Mouse (Mus musculus) retina, adult 2 months (tissue): ENCODE results near the gene Il10rb.

ENCODE experiments used
- DNase-seq: peaks from one replicate; pipeline ENCODE4 v3.0.0-alpha.2; 2012; ENCODE audit warnings: low read depth, low spot score

The Il10rb gene

DNA sequence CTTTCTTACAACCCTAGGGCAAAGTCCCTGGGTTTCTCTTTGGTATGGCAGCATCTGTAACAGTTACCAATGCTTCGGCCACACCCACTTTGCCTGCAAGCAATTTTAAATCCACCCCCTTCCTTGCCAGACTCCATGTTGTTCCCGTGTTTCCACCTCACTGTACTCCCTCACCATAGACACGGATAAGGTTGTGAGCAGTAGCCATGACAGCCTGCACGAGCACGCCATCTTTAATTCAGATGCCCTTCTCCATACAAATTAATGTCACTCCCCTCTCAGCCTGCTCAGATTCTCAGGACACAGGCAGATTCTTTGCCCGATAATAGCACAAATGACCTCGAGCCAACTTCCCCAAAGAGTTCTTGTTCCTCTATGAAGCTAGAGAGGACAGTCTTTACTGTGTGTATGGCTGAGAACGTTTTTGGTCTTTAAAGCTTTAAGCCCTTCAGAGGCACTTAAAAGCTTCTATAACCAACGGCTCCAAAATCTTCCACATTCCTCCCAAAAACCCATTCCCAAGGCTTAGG lies 23.6 kb upstream of the Il10rb start:
- DNase-seq, result no peak

DNA sequence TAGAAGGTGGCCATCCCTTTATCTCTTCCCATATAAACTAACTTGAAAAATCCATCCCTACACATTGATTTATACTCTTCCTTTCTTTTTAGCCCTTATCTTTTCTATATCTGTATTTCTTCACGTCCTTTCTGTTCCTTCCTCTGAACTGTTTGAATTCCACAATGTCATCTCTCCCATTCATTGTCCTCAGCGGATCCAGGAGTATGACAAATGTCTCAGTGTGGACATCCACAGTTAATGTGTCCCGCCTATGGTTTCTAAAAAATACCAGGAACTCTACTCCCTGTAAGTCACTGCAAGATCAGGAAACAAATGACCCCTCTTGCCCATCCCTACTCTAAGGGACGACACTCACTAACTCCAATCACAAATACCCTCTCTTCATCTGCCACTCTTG lies 21.7 kb upstream of the Il10rb start:
- DNase-seq, result no peak

DNA sequence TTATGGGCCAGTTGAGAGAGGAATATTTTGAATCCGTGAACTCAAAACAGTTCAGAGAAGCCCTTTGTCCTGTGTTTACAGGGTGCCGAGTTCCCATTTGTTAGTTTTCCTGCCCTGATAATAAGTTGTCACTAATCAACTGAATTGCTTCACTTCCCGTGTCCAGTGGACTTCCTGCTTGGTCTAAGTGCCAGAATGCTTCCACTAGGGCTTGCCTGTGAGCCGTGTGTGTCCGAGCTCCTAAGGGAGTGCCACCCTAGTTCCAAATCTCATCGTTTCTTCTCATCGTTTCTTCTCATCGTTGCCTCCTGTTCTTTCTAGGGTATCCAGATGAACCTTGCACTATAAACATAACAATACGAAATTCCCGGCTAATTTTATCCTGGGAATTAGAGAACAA lies 20.3 kb upstream of the Il10rb start:
- no peak for DNase-seq

DNA sequence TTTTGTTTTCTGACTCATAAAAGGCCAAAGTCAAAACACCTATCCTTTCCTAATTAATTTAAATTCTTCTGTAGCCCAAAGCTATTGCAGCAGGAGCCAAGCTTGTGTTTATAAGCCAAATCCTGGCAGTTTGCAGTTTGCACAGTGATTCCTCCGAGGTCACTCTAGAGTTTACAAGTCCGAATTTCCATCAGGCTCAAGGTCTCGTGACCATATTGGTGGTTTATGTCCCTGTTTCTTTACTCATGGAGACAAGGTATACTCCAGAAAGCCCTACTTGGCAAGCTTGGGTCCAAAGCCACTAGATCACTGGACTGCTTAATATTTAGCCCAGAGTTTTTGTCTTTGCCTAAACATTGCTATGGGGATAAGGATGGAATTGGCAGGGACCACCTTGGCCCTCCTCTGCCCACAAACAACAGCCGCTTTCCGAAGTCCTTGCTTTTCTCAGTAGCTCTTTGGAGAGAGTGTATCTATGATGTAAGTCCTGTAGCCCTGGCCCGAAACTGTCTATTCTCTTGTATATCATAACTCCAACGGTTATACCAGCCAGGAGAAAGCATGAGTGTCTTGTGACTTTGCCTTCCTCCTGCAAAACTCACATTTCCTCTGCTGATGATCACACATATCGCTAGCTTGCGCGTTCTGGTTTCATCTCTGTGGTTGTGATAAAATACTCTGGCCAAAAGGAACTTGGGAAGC lies 19.4 kb upstream of the Il10rb start:
- no peak for DNase-seq

DNA sequence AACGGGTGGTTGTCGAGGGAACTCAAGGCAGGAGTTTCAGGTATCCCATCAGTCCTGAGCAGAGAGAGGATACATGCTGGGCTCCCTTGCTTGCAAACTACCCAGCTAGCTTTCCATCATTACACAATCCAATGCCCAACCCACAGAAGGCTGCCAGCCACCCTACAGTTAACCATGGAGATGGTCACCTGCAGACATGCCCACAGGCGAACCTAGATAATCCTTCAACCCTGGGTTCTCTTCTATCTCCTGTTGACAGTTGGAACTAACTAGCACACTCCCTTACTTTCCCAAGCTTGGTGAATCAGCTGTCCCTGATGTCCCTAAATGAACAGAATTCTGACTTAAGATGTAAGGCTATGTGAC lies 18.9 kb upstream of the Il10rb start:
- DNase-seq, result no peak

DNA sequence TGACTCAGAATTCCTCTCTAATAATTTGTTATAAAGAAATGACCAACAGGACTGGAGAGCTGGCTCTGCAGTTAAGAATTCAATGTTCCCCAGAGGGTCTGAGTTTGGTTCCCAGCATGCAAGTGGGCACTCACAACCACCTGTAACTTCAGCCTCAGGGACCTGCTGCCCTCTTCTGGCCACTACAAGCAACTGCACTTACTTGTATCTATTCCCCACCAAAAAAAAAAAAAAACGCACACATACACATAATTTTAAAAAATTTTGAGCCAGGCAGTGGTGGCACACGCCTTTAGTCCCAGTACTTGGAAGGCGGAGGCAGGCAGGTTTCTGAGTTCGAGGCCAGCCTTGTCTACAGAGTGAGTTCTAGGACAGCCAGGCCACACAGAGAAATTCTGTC lies 15.9 kb upstream of the Il10rb start:
- no peak for DNase-seq

DNA sequence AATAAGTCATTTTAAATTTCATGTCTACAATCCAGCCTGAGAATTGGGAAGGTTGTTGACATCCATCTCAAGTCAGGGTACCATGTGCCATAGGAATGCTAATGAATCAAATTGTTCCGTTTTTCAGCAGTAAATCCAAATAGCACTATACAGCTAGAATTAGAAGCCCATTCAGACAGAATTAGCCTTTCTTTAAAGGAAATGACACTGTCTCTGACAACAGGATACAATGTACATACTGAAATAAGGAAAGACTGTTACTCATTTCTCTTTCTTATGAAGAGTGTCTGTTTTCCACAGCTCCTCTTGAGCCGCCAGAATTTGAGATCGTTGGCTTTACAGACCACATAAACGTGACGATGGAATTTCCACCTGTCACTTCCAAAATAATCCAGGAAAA lies 14.5 kb upstream of the Il10rb start, which contains the start of gene Gm21970:
TSS of gene Gm21970 (plus strand) at position 301 of the 400 bp plus-strand sequence.
- no peak for DNase-seq

DNA sequence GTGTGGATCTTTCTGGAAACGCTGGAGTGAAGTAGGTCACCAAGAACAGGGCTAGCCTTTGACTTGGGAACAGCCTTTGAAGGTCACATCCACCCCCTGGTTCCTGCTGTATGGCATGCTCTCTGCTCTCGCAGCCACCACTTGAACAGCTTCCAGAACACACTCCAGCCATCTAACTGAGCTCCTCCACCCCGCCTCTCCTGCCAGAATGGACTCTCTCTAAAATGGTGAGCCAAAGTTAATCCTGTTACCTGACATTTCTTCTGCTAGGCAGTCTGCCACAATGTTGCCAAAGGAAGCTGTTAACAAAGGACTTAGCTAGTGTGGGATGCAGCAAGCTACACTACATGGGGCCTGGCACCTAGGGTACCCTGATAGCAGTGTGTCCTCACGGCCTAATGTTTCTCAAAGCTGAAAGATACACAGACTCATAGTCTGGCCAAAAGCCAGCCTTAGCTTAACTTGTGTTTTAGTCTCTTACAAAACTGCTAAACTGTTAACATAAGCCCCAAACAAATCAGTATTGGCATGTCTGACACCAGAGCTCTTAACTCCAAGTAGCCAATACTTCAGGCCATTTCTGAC lies 11.0 kb upstream of the Il10rb start:
- no peak for DNase-seq

DNA sequence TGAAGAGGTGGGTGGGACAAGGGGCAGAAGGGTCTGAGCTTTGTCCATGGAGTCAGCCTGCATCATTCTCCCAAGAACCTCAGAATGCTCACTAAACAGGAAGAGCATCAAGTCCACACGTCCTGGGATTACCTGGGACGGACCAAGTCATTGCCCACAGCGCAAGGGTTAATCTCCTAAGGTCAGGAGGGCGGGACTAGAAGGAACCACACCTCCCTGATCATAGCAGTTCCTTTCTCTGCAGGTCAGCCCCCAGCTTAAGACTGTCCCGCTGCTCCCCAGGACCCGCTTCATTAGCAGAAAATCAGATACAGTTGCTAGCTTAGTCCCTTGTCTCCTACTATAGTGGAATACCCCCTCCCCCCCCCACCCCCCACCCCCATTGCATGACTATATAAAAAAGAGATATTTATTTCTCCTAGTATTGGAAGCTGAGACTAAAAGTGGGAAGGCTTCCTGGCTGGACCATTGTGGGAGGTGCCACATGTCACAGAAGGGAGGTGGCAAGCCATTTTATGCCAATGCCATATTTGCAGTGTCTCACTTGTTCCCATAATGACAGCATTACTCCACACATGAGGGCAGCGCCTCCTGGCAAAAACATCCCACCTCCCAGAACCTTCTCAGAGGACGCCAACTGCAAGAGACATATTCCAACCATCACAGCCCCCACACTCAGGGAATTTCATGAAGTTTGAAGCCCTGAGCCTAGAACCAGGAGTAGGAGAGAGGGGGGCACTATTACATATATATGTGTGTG lies 10.2 kb upstream of the Il10rb start:
- DNase-seq, result no peak

DNA sequence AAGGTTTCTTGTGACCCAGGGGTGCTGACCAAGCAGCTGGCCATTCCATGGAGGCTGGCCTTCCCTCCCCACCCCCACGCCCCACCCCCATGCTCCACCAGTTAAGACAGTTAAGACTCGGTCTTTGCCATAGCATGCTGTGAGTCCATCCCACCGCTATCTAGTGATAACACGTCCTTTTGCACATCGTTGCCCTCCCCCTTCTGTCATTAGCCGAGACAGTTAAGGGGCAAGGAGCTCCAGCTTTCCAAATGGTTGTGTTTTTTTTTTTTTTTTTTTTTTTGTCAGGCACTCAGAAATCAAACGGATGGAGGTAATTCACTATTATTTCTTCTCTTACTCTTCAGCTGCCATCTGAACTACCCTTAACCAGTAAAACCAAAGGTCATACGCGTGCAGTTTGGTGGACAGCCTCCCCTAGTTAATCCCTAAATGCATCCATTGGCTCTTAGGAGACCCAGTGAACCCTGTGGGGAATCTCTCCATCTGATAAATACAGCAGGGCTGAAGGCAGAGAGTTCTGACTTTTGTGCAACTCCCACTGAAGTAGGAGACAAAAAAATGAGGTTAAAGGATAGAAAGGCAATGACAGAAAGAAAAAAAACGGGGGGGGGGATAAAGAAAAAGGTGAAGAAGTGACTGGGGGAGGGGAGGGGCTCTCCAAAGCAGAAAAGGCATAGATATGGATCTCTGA lies 9.0 kb upstream of the Il10rb start:
- DNase-seq, result no peak

DNA sequence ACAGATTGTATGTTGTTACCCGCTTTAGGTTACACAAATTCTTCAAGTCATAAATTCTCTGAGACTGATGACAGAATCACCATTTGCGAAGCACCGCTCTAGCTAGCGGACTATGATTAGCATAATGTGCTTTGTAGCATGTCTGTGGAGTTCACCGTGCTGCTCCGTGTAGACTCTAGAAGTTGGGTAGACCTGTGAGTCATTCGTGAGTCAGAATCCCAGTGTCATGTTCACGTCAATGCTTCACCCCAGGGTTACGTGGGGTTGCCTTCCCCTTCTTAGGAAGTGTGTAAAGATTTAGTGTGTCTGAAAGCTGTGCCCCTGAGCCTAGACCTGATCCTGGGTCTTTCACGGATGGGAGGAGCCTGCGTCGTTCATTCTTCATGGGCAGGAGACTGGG lies 7.9 kb upstream of the Il10rb start:
- no peak for DNase-seq

DNA sequence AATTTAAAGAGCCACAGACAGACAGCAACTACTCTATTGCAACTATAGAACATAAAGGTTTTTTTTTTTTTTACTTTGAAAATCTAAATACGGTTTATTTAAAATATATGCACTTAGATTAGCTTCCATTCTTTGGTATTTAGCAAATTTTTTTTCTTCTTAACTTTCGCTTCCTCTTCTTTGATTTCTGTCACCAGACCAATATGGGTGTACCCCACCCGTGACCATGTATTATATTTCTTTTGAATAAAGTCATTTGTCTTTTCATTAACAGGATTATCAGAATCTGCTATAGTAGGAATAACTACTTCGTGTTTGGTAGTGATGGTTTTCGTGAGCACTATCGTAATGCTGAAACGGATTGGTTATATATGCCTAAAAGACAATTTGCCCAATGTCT lies 7.0 kb upstream of the Il10rb start:
- DNase-seq, result no peak

DNA sequence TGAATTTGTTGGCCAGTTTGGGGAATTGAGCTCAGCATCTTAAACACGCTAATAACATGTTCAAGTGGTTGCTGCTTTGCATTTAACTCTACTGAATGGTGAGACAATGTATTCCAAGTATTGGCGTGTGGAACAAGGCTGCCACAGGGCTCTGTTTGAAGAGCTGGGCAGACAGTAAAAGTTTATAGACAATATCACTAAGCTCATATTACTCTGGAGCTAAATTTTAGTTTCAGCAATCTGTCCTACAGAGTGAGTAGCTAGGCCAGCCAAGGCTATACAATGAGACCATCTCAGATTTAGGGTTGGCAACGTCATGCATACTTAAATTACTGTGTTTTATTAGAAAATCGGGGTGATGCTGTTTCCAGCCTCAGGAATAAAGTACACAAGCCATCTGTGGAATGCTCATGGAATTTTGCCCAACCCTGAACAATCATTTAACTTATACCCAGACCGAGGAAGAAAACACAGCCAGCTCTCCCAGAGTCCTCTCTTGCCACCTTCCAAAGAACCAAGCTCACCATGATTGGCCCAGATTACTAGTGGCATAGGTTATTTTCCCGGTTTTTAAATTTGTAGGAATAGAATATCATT lies 4.3 kb upstream of the Il10rb start:
- DNase-seq, result no peak

DNA sequence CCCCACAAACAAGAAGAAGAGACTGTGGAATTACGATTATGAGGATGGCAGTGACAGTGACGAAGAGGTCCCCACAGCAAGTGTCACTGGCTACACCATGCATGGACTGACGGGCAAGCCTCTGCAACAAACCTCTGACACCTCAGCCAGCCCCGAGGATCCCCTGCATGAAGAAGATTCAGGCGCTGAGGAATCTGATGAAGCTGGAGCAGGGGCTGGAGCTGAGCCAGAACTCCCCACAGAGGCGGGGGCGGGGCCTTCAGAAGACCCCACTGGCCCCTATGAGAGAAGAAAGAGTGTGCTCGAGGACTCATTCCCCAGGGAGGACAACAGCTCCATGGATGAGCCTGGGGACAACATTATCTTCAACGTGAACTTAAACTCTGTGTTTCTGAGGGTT lies 2.2 kb upstream of the Il10rb start:
- no peak for DNase-seq

DNA sequence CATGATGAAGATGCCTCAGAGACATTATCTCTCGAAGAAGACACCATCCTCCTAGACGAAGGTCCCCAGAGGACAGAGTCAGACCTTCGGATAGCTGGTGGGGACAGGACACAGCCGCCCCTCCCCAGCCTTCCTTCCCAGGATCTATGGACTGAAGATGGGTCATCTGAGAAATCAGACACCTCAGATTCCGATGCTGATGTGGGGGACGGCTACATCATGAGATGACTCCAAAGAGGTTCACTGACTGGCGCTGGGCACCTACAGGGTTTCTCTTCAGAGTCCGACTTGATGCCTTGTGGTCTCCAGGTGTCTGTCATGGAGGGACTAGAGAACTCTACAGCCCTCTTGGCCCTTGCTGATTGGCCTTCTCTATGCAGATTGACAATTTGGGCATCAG lies 1.8 kb upstream of the Il10rb start:
- DNase-seq, result no peak

DNA sequence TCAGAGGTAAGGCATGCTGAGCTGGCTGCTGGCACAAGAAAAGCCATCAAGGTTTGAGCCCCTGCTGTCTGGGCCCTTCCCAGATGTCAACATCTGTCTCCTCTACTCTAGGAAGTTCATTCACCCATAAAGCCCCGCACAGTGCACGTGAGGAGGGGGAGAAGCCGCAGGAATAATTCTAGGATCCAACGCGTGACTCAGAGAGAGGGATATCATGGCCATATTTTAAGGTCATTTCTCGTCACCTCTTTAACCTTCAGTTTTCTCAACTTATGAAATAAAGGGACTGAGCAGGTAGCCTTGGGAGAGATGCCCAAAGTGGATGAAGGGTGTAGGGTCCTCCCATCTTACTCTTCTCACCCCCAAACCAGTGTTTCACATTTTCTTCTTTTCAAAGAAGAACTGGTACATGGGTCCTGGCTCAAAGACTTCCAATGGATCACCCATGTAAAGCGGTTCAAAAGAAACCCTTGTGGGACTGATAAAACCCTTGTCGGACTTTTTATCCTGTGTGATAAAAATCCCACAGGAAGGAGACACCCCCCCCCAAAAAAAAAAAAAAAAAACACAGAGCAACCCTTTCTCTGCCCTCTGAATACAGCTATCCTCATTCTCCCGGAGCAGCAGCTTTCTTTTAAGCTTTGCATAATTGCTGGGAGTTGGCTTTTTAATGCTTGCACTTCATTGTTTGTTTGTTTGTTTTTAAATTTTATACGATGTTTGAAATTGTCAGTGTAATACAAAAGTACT lies 961 bp upstream of the Il10rb start:
- DNase-seq, result no peak

DNA sequence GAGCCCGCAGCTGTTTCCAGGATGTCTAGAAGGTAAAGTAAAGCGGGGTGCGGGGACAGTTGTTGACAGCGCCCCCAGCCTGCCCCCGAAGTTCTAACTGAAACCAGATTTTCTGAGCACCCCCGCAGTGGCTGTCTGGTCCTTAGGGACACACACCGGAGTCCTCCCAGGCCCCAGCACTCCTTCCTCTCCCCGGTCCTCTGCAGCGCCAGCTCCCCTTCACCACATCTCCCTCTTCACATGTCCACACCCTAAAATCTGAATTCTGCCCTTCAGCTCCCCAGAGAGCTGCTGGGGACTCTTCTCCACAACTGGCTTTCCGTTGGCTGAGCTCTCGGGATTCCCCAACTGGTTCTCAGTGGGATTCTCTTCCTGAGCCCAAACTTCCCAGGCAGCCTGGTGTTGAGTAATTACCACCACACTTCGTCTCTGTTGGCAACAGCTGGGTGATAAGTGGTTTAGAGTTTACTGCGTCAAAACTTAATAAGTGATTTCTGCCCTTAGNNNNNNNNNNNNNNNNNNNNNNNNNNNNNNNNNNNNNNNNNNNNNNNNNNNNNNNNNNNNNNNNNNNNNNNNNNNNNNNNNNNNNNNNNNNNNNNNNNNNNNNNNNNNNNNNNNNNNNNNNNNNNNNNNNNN lies 739 bp downstream of the Il10rb start:
- no peak for DNase-seq

DNA sequence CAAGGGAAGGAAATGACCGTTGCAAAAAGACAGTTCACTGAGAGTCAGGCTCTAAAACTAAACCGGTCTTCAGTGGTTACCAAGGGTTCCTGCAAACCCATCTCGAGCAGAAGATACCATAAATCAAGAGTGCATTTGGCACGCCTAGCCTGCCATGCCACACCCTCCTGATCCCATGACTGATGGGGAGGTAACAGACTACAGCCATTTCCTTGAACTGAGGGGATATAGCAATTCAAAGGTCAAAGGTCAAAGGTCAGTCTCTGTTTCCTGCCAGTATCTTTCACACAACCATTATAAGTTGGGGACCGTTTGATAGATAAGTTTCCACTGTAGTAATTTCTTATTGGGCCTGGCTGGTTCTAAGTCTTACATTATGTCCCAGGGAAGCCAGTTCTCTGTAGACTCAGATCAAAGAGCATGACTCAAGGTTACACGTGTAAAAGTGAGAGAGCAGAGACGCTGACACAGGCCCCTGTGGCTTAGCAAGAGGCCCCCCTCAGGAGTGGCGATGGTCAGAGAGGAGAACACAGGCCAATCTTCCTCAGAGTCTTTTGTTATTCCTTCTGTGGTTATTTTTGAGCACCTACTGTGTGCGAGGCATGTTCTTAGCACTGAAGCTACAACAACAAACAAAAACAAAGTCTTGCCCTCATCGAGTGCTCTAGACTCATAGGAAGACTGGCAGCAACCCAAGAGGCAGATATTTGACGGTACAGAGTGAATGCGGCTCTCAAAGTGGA lies 7.3 kb downstream of the Il10rb start:
- no peak for DNase-seq

DNA sequence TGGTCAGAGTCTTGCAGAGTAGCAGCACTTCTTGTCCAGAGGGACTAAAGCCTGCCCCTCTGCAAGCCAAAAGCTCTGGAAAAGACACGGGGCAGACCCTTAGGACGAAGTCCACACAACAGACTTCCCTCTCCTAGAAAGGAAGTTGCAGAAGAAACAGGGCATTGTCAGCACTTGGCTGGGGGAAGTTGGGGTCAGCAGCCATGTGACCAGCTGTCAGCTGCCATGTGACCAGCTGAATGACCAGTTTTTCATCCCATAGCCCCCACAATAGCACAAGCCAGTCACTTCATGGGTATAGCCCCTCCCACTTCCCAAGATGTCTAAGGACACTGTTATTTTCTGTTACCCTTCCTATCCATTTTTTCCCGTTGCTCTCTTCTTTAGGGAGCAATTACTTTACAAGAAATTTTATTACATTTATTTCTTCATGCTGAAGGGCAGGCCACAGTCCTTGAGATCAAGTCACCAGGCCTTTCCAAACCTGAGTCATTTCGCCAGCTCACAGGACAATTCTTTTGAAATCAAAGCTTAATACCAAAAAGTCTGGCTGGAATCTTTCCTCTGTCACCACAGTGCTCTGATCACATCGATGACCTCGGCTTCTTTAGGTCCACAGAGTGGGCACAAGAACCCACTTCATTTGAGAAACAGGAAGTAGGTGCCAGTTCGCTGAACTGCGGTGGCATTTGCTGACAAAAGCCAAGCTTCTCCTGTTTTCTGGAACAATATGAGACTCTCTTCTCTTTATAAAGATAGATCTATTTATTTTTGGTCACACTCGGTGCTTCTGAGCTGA lies 9.6 kb downstream of the Il10rb start:
- DNase-seq, result no peak
